Mouse (Mus musculus): ENCODE measurements around the gene Ranbp17. TPM values are rescaled to one million over a fixed set of nuclear protein-coding genes. Genes with fewer than 3 reads are reported as not detected.

Gene Ranbp17
- total and polyA plus RNA-seq, 2 experiments, result 0.02 to 0.09 TPM

DNA sequence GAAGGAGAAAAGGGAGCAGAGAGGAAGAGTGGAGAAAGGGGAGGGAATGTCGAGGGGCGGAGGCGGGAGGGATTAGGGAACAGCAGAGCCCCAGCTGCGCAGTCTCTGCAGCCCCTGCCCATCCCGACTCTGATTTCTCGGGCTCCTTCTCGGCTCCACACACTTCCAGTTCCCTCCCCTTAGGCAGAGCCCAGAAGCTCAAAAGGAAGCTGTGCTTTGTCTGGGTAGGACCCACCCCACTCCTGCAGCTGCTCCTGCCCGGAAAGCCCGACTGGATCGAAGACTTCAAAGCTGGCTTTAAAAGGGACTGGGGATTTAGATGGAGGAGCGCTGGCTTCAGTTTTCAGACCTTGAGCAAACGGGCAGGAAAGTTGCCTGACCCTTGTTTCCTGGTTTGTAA lies 319.9 kb downstream of the Ranbp17 start:
- Histone ChIP-seq H3K27ac (replicated peaks; ENCODE audit: insufficient read depth, low read depth, low read length) (no peak overlapping the region), H3K79me2 (ENCODE audit: control insufficient read depth, insufficient read depth, low read length) (no peaks in the 10 kb centered on the region), H3K9ac (ENCODE audit: low read depth, low read length) (no peak overlapping the region), H3K4me3 (ENCODE audit: insufficient read depth, low read depth, low read length) (no peak overlapping the region), H3K36me3 (ENCODE audit: control insufficient read depth, insufficient read depth, low read length) (no peaks in the 10 kb centered on the region), H3K27me3 (ENCODE audit: control insufficient read depth, insufficient read depth, low read length) (peaks cover 19% of the 10 kb centered on the region), H3K4me1 (ENCODE audit: control insufficient read depth, insufficient read depth, low read length) (no peaks in the 10 kb centered on the region)
- 7% methylated on average over 12 of the region's 12 CpGs for WGBS
- TF ChIP-seq CTCF (IDR thresholded peaks at IDR 0.05; ENCODE audit: low read depth, low read length), result no peak
- TF ChIP-seq POLR2A (IDR thresholded peaks at IDR 0.05; ENCODE audit: extremely low read depth, insufficient read depth, low read length), result no peak
- DNase-seq (ENCODE audit: extremely low read depth, low read depth, low spot score), result no peak

DNA sequence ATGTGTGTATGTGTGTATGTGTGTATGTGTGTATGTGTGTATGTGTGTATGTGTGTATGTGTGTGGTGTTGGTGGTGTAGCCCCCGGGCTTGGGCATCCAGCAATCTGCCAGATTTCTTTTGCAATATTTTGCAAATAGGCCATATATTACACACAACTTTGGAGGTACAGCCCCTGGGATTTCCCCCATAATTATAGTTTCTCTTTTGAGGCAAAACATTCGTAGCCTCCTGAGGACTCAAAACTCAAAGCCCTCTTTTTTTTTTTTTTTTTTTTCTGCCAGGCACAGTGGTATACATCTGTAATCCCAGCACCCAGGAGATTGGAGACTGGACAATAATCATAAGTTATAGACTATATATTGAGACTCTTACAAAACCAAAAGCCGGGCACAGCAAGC lies 331.7 kb downstream of the Ranbp17 start:
- Histone ChIP-seq H3K27me3 (ENCODE audit: control insufficient read depth, insufficient read depth, low read length) (peaks cover 6% of the 10 kb centered on the region; the same call in 1 of the 2 replicates), H3K79me2 (ENCODE audit: control insufficient read depth, insufficient read depth, low read length) (no peaks in the 10 kb centered on the region), H3K36me3 (ENCODE audit: control insufficient read depth, insufficient read depth, low read length) (no peaks in the 10 kb centered on the region), H3K4me1 (ENCODE audit: control insufficient read depth, insufficient read depth, low read length) (no peaks in the 10 kb centered on the region), H3K4me3 (ENCODE audit: insufficient read depth, low read depth, low read length) (no peak overlapping the region), H3K27ac (replicated peaks; ENCODE audit: insufficient read depth, low read depth, low read length) (no peak overlapping the region), H3K9ac (ENCODE audit: low read depth, low read length) (no peak overlapping the region)
- no peak for DNase-seq (ENCODE audit: extremely low read depth, low read depth, low spot score)
- WGBS, result 77% methylated on average over 3 of the region's 3 CpGs
- TF ChIP-seq POLR2A (IDR thresholded peaks at IDR 0.05; ENCODE audit: extremely low read depth, insufficient read depth, low read length) (no peak), CTCF (IDR thresholded peaks at IDR 0.05; ENCODE audit: low read depth, low read length) (no peak)

DNA sequence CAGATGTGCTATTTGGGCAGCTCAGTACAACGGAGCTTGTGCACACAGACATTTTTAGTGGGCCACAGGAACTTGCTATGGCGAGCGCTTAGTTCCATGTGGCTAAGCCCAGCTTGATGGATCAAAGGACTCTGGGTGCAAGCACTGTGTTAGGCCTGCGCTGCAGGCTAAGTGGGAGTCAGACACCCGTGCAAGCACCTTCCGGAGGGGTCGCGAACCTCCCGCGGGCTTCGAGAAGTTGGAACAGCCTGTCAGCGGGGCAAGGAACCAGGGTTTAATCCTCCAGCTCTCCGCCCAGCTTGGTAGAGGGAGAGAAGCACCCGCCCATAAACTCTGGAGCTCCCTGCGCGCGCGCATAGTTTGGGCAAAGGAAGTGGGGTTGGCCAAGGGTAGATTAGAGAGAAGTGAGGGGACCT lies 332.8 kb downstream of the Ranbp17 start:
- Histone ChIP-seq H3K79me2 (ENCODE audit: control insufficient read depth, insufficient read depth, low read length) (no peaks in the 10 kb centered on the region), H3K9ac (ENCODE audit: low read depth, low read length) (no peak overlapping the region), H3K27ac (replicated peaks; ENCODE audit: insufficient read depth, low read depth, low read length) (no peak overlapping the region), H3K36me3 (ENCODE audit: control insufficient read depth, insufficient read depth, low read length) (no peaks in the 10 kb centered on the region), H3K4me3 (ENCODE audit: insufficient read depth, low read depth, low read length) (no peak overlapping the region), H3K27me3 (ENCODE audit: control insufficient read depth, insufficient read depth, low read length) (peaks cover 6% of the 10 kb centered on the region; the same call in 1 of the 2 replicates), H3K4me1 (ENCODE audit: control insufficient read depth, insufficient read depth, low read length) (no peaks in the 10 kb centered on the region)
- TF ChIP-seq CTCF (IDR thresholded peaks at IDR 0.05; ENCODE audit: low read depth, low read length) (no peak), POLR2A (IDR thresholded peaks at IDR 0.05; ENCODE audit: extremely low read depth, insufficient read depth, low read length) (no peak)
- DNase-seq (ENCODE audit: extremely low read depth, low read depth, low spot score), result no peak
- WGBS, result 6% methylated on average over 18 of the region's 18 CpGs

DNA sequence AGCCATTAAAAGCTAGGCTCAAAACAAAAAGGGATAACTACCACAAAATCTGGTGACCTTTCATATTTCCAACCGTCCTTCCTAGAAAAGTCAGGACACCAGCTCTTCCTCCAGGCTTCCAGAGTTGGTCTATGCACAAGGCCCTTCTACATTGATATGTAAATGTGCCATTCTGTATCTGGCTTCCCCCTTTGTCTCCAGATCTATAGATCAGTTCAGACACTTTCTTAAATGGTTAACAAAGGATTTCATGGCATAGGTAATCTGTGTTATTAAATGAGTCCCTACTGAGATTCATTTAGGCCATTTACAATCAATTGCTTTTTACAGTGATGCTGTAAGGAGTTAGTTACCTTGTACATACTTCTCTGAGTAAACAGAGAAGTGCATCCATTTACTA lies 333.7 kb downstream of the Ranbp17 start:
- no peak overlapping the region for H3K4me3 ChIP-seq (ENCODE audit: insufficient read depth, low read depth, low read length)
- H3K36me3 ChIP-seq (ENCODE audit: control insufficient read depth, insufficient read depth, low read length), result no peaks in the 10 kb centered on the region
- peaks cover 6% of the 10 kb centered on the region; the same call in 1 of the 2 replicates for H3K27me3 ChIP-seq (ENCODE audit: control insufficient read depth, insufficient read depth, low read length)
- no peak for TF ChIP-seq POLR2A (IDR thresholded peaks at IDR 0.05; ENCODE audit: extremely low read depth, insufficient read depth, low read length)
- no peak for TF ChIP-seq CTCF (IDR thresholded peaks at IDR 0.05; ENCODE audit: low read depth, low read length)
- no peak overlapping the region for H3K9ac ChIP-seq (ENCODE audit: low read depth, low read length)
- no peaks in the 10 kb centered on the region for H3K79me2 ChIP-seq (ENCODE audit: control insufficient read depth, insufficient read depth, low read length)
- 63% methylated on average over 1 of the region's 1 CpGs for WGBS
- no peak for DNase-seq (ENCODE audit: extremely low read depth, low read depth, low spot score)
- no peaks in the 10 kb centered on the region for H3K4me1 ChIP-seq (ENCODE audit: control insufficient read depth, insufficient read depth, low read length)
- no peak overlapping the region for H3K27ac ChIP-seq (replicated peaks; ENCODE audit: insufficient read depth, low read depth, low read length)

DNA sequence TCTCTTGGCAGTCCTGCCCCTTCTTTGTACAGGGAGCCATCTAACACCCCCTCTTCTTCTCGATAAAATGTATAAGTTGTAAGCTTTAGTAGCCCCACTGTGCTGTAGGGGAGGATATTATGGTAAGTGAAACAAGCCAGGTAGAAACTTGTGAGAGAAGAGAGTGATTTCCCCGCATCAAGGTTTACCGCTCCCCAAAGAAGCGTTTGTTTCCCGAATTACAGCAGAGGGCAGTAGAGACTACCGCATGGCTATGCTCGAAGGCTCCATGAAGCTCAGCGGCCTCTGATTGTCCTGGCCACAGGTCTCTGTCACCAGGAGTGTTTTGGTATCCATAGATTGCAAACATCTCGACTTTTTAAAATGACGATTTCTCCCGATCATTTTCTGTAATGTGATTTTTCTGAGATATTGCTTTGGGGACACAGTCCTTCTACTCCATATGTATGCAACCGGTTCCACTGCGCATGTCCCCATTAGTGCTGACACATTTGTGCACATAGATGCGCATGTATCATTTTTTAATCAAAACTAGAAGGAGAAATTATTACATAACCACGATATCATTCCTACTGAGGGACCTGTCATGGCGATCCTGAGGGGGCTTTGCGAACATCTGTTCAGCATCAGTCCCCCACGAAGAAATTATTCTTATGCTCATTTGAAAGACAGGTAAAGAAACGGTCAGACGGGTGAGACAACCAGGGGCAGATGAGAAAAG lies 336.9 kb downstream of the Ranbp17 start:
- no peak for TF ChIP-seq POLR2A (IDR thresholded peaks at IDR 0.05; ENCODE audit: extremely low read depth, insufficient read depth, low read length)
- TF ChIP-seq CTCF (IDR thresholded peaks at IDR 0.05; ENCODE audit: low read depth, low read length), result peak; percentile 80
- Histone ChIP-seq H3K27ac (replicated peaks; ENCODE audit: insufficient read depth, low read depth, low read length) (no peak overlapping the region), H3K9ac (ENCODE audit: low read depth, low read length) (no peak overlapping the region), H3K4me3 (ENCODE audit: insufficient read depth, low read depth, low read length) (no peak overlapping the region), H3K36me3 (ENCODE audit: control insufficient read depth, insufficient read depth, low read length) (no peaks in the 10 kb centered on the region), H3K27me3 (ENCODE audit: control insufficient read depth, insufficient read depth, low read length) (peaks cover 6% of the 10 kb centered on the region; the same call in 1 of the 2 replicates), H3K4me1 (ENCODE audit: control insufficient read depth, insufficient read depth, low read length) (no peaks in the 10 kb centered on the region), H3K79me2 (ENCODE audit: control insufficient read depth, insufficient read depth, low read length) (no peaks in the 10 kb centered on the region)
- peak; percentile 33 for DNase-seq (ENCODE audit: extremely low read depth, low read depth, low spot score)
- 36% methylated on average over 20 of the region's 20 CpGs for WGBS

DNA sequence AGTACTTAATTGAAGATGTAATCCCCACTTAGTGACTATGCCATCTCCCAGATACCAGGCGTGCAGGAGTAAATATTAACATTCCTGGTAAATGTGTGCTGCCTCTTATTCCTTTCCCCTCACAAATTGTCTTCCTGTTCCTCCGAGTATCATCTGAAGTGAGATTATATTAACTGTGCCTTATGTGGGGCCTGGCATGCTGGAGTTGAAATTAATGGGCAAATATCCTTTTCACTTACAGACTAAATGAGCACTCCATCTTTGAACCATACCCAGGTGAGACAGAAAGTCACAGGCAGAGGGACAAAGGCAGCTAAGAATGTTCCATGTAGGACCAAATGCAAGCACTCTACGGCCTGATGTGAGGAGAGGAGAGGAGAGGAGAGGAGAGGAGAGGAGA lies 337.8 kb downstream of the Ranbp17 start:
- Histone ChIP-seq H3K4me1 (ENCODE audit: control insufficient read depth, insufficient read depth, low read length) (no peaks in the 10 kb centered on the region), H3K27ac (replicated peaks; ENCODE audit: insufficient read depth, low read depth, low read length) (no peak overlapping the region), H3K9ac (ENCODE audit: low read depth, low read length) (no peak overlapping the region), H3K79me2 (ENCODE audit: control insufficient read depth, insufficient read depth, low read length) (no peaks in the 10 kb centered on the region), H3K27me3 (ENCODE audit: control insufficient read depth, insufficient read depth, low read length) (0 out of 2 replicates have a peak, but pooled peaks cover 3% of the 10 kb centered on the region), H3K4me3 (ENCODE audit: insufficient read depth, low read depth, low read length) (no peak overlapping the region), H3K36me3 (ENCODE audit: control insufficient read depth, insufficient read depth, low read length) (no peaks in the 10 kb centered on the region)
- WGBS, result 65% methylated on average over 2 of the region's 3 CpGs
- no peak for TF ChIP-seq POLR2A (IDR thresholded peaks at IDR 0.05; ENCODE audit: extremely low read depth, insufficient read depth, low read length)
- no peak for TF ChIP-seq CTCF (IDR thresholded peaks at IDR 0.05; ENCODE audit: low read depth, low read length)
- DNase-seq (ENCODE audit: extremely low read depth, low read depth, low spot score), result no peak
